Mouse (Mus musculus): ENCODE results near the gene Serpina12.

DNA sequence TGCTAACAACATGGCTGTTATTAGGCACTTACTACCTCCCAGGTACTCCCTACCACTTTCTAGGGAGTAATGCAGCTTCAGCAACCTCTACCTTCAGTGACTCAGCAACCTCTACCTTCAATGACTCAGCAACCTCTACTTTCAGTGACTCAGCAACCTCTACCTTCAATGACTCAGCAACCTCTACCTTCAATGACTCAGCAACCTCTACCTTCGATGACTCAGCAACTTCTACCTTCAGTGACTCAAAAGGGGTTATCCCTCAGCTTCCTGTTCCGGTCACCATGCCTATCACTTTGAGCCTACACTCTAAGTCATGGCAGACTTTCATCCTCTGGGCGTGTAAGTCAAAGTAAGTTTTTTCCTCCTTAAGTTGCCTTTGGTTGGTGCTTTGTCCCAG is 43.6 kb downstream of the Serpina12 start:
- TF ChIP-seq GATA1 (IDR thresholded peaks at IDR 0.05; ENCODE audit: borderline replicate concordance, low read length), result no peak
- no peak for TF ChIP-seq CTCF (IDR thresholded peaks at IDR 0.05; ENCODE audit: low read depth, low read length)

Data from G1E (cell line).